In the genomic region with DNA sequence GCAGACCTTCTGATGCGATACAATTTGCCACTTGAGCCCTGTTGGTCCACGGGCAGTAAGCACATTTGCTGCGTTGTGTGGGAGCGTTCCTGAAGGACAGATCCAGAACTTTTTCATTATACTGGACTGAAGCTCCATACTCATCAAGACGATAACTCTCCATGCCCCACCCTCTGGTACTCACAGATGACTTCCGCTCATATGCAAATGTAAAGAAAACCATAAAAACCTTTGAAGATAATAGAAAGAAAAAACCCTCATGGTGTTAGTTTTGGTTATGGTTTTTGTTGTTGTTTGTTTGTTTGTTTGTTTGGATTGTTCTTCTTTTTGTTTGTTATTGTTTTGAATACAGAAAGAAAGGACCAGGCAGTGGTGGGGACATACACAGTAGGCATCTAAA, we compare ENCODE assay signal across 8 mouse cellular contexts.
DNase-seq lines count a peak whose midpoint lies in the region; ATAC-seq and TF ChIP-seq lines count a peak whose summit lies in the region.
"Had no signal": no experiment of that assay in that cellular context is flagged by ENCODE, and none has a peak within 500 bp of the region (broad histone marks: within the 10 kb centered on the region; RNA-seq: fewer than 3 reads in every experiment).

No protein-coding gene starts in this region.

- 32% methylated on average over 6 of the region's 6 CpGs for WGBS in lung, embryonic 14.5 days
- 45% methylated on average over 6 of the region's 6 CpGs for WGBS in forebrain, embryonic 12.5 days
- WGBS in intestine, embryonic 16.5 days: 31% methylated on average over 6 of the region's 6 CpGs
- 47% methylated on average over 6 of the region's 6 CpGs for WGBS in neural tube, embryonic 13.5 days

- DNase-seq in lung, embryonic 14.5 days: no peak
- no peak for DNase-seq in lung, postnatal 36 days
- no peak for DNase-seq in cerebellum, adult 11 months
- no peak for DNase-seq in ovary, postnatal 10 days (ENCODE audit: low spot score)
- DNase-seq: layer of hippocampus, adult 9-11 months had no signal

- H3K36me3 ChIP-seq in lung, embryonic 14.5 days (ENCODE audit: insufficient read depth): no peaks in the 10 kb centered on the region
- no peaks in the 10 kb centered on the region for H3K36me3 ChIP-seq in forebrain, embryonic 12.5 days (replicated peaks)
- H3K36me3 ChIP-seq in intestine, embryonic 16.5 days (ENCODE audit: control insufficient read depth, insufficient read depth, low read length): no peaks in the 10 kb centered on the region
- no peaks in the 10 kb centered on the region for H3K36me3 ChIP-seq in neural tube, embryonic 13.5 days

- no peaks in the 10 kb centered on the region for H3K9me3 ChIP-seq in lung, embryonic 14.5 days (ENCODE audit: low read depth, low read length)
- no peaks in the 10 kb centered on the region for H3K9me3 ChIP-seq in forebrain, embryonic 12.5 days
- no peaks in the 10 kb centered on the region for H3K9me3 ChIP-seq in intestine, embryonic 16.5 days (ENCODE audit: control insufficient read depth, low read length)
- H3K9me3 ChIP-seq in neural tube, embryonic 13.5 days: no peaks in the 10 kb centered on the region

- no peak overlapping the region for H3K27ac ChIP-seq in lung, embryonic 14.5 days (ENCODE audit: low read depth)
- H3K27ac ChIP-seq in forebrain, embryonic 12.5 days: no peak overlapping the region
- H3K27ac ChIP-seq in intestine, embryonic 16.5 days (ENCODE audit: low read length): no peak overlapping the region
- no peak overlapping the region for H3K27ac ChIP-seq in neural tube, embryonic 13.5 days (replicated peaks)

- peaks cover 18% of the 10 kb centered on the region for H3K4me1 ChIP-seq in lung, embryonic 14.5 days (ENCODE audit: insufficient read depth)
- peaks cover 25% of the 10 kb centered on the region for H3K4me1 ChIP-seq in forebrain, embryonic 12.5 days
- peaks cover 20% of the 10 kb centered on the region for H3K4me1 ChIP-seq in intestine, embryonic 16.5 days (ENCODE audit: control insufficient read depth, insufficient read depth, low read length)
- peaks cover 29% of the 10 kb centered on the region for H3K4me1 ChIP-seq in neural tube, embryonic 13.5 days (replicated peaks)

- TF ChIP-seq CTCF in lung, embryonic 14.5 days (IDR thresholded peaks at IDR 0.05; ENCODE audit: low read depth): no peak

- ATAC-seq in lung, embryonic 14.5 days (ENCODE audit: insufficient read depth): no peak
- ATAC-seq in forebrain, embryonic 12.5 days (ENCODE audit: low FRiP score): no peak
- no peak for ATAC-seq in intestine, embryonic 16.5 days
- no peak for ATAC-seq in neural tube, embryonic 13.5 days (ENCODE audit: low read depth)

- H3K9ac ChIP-seq in lung, embryonic 14.5 days: peak overlapping the region; percentile 13; the same call in 1 of the 2 replicates
- peak overlapping the region; percentile 17; the same call in 1 of the 2 replicates for H3K9ac ChIP-seq in forebrain, embryonic 12.5 days
- no peak overlapping the region for H3K9ac ChIP-seq in intestine, embryonic 16.5 days (ENCODE audit: low read depth, low read length)
- H3K9ac ChIP-seq in neural tube, embryonic 13.5 days: 0 out of 2 replicates have a peak overlapping the region, but pooled peaks have one; percentile 18

- peak overlapping the region; percentile 67 for H3K4me2 ChIP-seq in lung, embryonic 14.5 days
- H3K4me2 ChIP-seq in forebrain, embryonic 12.5 days: peak overlapping the region; percentile 64; the same call in 1 of the 2 replicates
- 0 out of 2 replicates have a peak overlapping the region, but pooled peaks have one; percentile 63 for H3K4me2 ChIP-seq in intestine, embryonic 16.5 days (ENCODE audit: low read depth, low read length)
- peak overlapping the region; percentile 65 for H3K4me2 ChIP-seq in neural tube, embryonic 13.5 days

- H3K4me3 ChIP-seq in lung, embryonic 14.5 days (ENCODE audit: low read depth, low read length): no peak overlapping the region
- H3K4me3 ChIP-seq in forebrain, embryonic 12.5 days (replicated peaks): no peak overlapping the region
- no peak overlapping the region for H3K4me3 ChIP-seq in intestine, embryonic 16.5 days (ENCODE audit: low read length)
- H3K4me3 ChIP-seq in neural tube, embryonic 13.5 days: no peak overlapping the region

- no peaks in the 10 kb centered on the region for H3K27me3 ChIP-seq in lung, embryonic 14.5 days (ENCODE audit: insufficient read depth, low read length)
- peaks cover 9% of the 10 kb centered on the region; the same call in 1 of the 2 replicates for H3K27me3 ChIP-seq in forebrain, embryonic 12.5 days
- no peaks in the 10 kb centered on the region for H3K27me3 ChIP-seq in intestine, embryonic 16.5 days (replicated peaks; ENCODE audit: control insufficient read depth, insufficient read depth, low read length)
- no peaks in the 10 kb centered on the region for H3K27me3 ChIP-seq in neural tube, embryonic 13.5 days
